Mouse (Mus musculus) left cerebral cortex, postnatal 25 days (tissue): ENCODE measurements around the gene Kpna7. TPM values are rescaled to one million over a fixed set of nuclear protein-coding genes. Genes with fewer than 3 reads are reported as not detected.
A peak's percentile ranks its signal among the peaks of the same experiment; 100 is the strongest.
"Not testable (repeated sequence)": the region's sequence is repeated elsewhere in the genome, so short reads cannot be mapped to it uniquely, and the experiment has no call there.

Experiments used
- DNase-seq, 2 experiments: peaks; one replicate each; pipeline ENCODE4 v3.0.0; 2022; ENCODE audit warnings: low spot score in 2 of 2, mixed read lengths in 1 of 2
- intact Hi-C: fragments of 180-260 bp; cut with DNase I; formaldehyde crosslinking; loops from one replicate; pipeline ENCODE4 v1.15.1; 2025
- total RNA-seq, 2 experiments: library from RNA; stranded (reverse); gene quantifications; 2 replicates each; pipeline ENCODE4 v1.2.3; 2021

Gene Kpna7
- not detected for total RNA-seq

DNA sequence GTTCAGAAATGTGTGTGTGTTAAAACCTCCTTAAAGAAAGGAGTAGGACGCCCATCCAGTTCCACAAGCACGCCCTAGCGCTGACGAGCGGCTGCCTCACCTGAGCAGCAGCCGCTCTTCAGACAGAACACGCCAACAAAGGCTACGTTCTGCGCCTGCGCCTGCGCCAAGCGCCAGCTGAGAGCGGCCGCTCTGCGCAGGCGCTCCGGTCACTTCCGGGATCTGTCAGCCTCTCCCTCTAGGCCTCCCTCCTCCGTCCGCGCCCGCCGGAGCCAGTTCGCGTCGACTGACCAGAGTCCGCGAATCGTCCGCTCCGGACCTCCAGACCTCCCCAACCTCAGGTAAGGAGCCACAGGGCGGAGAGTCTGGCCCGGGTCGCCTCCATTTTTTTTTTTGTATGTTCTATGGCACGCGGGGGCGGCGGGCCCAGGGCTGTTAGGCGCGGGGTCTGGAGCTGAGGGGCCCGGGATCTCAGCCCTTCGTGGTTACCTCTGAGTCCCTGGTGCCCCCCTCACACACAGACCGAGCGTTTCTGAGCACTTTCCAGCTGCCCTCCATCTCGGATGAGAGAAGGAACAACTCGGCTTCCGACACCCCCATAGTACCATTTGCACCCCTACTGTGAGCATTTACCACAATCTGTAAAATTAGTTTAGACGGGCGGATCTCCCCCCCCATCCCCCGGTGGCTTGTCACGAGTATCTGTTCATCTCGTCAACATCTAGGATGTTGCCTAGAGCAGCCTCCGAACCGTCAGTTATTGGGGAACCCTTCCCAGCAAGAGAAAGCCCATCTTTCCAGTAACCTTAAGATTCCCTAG lies at the start of gene Kpna7, which contains the start of gene Arpc1a:
Kpna7 (minus strand) TSS at position 399 of the 820 bp plus-strand sequence.
Arpc1a (plus strand) TSS at position 199 of the 820 bp plus-strand sequence.
- DNase-seq, result peak; percentile 89 to 92
- intact Hi-C loops, result no loop called here

DNA sequence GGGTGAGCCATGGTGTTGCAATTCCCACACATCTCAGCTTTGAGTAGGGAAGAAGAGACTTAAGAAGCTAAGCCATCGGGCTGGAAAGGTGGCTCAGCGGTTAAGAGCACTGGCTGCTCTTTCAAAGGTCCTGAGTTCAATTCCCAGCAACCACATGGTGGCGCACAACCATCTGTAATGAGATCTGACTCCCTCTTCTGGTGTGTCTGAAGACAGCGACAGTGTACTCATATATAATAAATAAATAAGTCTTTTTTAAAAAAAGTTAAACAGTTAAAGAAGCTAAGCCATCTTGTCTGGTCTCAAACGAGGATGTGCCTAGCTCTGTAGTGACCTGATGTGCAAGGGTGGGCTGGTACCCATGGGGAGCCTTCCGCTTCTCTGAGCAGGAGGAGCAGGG lies 49.4 kb upstream of the Kpna7 start:
- DNase-seq, intact Hi-C loops: not testable (repeated sequence)

DNA sequence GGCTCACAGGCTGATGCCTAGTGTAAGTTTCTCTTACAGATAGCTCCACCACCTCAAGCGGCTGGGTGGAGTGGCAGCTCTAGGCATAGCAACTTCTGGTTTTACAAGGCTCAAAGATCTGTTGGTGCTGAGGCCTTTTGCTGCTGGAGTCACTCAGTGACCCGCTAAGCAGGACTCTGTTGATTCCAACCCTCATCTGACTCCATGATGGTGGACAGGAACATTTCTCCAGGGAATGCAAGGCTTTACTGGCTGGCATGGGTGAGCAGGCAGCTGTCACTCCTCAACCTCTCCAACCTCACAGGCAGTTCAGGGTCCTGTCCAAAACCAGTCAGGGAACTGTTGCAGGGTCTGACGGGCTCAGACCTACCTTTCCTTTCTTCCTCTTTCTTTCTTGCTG lies 47.2 kb upstream of the Kpna7 start:
- intact Hi-C loops, result no loop called here
- no peak for DNase-seq

GRCm38 (mm10) chr5:145130191-145130590 lies 46.4 kb upstream of the Kpna7 start:
- peak; percentile 61 to 92 for DNase-seq
- intact Hi-C loops, result no loop called here

DNA sequence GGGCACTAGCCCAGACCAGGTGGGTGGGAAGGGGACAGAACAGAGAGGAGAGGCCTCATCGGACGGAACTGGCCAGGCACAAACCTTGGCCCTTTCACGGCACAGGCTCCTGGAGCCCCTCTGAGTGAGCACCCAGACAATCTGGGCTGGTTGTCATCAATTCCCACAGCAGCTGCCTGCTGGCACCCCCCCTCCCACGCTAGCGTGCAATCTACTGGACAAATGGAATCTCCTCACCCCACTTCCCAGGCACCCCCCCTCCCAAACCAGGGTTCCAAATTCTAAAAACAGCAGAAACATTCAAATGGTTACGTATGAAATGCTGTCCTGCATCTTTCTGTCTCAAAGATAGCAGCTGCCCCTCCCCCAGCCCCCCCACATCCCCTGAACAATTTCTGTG lies 45.9 kb upstream of the Kpna7 start:
- peak in 1 of 2 experiments; percentile 69 for DNase-seq

DNA sequence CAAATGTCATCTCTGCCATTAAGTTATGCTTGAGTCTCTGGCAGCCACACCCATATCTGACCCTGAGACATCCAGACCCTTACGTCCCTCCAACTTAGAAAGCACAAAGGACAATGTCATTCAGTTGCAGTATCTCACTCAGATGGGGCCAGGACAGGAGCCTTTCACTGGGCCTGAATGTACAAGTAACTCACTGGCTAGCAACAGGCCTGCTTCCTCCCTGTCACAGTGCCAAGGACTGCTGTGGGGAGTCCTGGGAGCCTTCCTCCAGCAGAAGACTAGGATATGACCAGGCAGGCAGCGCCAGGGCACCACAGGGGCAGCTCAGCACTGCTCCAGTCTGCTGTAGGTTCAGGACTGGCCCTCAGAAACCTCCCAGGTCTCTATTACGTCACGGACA lies 45.3 kb upstream of the Kpna7 start:
- intact Hi-C loops, result no loop called here
- DNase-seq, result no peak

More for the DNA sequence above, 45.9 kb upstream of the Kpna7 start:
- intact Hi-C loops, result not testable (repeated sequence)

- no peak for DNase-seq
- intact Hi-C loops, result no loop called here
Observed at GRCm38 (mm10) chr5:145126580-145126979, 42.8 kb upstream of the Kpna7 start.

DNA sequence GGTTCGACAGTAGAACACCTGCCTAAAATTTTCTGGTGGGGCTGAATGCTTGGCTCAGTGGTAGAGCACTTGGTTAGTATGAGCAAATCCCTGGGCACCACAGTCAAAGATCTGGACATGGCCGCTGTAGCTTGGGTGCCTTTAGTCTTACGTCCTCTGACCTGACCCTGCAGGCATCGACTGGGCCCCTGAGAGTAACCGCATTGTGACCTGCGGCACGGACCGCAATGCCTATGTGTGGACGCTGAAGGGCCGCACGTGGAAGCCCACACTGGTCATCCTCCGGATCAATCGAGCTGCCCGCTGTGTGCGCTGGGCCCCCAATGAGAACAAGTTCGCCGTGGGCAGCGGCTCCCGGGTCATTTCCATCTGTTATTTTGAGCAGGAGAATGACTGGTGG lies 39.6 kb upstream of the Kpna7 start:
- intact Hi-C loops, result no loop called here
- DNase-seq, result no peak

- intact Hi-C loops, result no loop called here
- DNase-seq, result no peak
Observed at GRCm38 (mm10) chr5:145120921-145121320, 37.1 kb upstream of the Kpna7 start.

DNA sequence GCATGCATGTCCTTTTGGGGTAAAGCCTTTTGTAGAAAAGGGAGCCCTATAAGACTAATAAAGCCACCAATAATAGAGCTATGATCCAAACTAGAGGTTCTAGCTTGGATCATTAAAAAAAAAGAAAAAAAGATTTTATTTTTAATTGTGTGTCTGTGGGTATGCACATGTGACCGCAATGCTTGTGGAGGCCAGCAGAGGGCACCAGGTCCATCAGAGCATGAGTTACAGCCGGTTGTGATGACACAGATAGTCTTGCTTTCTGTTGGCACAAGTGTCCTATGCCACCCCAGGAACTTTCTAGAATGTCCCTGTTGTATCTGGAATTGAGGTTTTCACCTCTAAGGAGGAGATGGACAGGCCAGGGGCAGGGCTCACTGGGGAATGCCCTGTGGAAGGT lies 35.6 kb upstream of the Kpna7 start:
- DNase-seq, result no peak
- intact Hi-C loops, result no loop called here

DNA sequence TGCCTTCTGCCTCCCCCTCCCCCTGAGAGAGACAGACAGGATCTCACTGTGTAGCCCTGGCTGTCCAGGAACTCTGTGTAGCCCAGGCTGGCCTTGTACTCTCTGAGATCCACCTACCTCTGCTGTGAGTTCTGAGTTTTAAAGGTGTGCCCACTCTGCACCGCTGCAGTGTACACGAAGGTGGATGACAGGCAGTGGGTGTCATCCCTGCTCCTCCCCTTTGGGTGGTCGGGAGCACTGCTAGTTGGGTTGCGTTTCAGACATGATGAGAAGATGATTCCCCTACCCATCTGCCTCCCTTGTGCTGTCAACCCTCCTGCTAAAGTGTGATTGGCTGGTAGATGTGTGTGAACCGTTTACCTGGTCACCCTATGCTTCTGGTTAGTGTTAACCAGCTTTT lies 34.6 kb upstream of the Kpna7 start:
- intact Hi-C loops, result no loop called here
- DNase-seq, result no peak

DNA sequence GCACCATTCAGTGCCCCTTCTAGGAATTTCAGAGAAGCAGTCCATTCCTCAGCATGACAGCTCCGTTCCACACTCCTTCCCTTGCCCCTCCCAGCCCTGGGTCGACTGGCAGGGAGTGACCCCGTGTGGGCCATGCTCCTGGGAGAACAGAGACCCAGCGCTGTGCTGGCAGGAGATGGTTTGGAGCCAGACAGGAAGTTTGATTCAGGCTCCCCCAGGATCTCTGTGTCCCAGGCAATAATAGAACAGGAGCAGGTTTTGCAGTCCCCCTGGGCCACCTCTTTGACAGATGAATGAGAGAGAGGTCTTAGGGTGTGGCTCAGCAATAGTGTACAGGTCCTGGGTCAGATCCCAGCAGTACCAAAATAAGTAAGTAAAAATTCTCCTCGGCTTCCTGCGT lies 34.2 kb upstream of the Kpna7 start:
- intact Hi-C loops, result no loop called here
- no peak for DNase-seq

DNA sequence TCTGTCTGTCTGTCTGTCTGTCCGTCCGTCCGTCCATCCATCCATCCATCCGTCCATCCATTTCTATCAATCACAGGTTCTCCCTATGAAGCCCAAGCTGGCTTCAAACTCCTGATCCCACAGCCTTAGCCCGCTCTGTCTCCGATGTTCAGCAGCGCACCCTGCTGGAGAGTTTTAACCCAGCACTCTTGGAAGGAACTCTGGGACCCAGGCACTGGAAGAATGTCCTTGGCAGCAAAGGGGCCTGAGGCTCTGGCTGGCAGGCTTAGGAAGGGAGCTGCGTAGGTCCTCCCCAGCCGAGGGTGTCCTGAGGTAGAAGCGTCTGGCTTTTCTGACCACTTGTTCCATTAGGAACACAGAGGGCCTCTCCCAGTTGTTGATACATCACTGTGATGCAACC lies 33.1 kb upstream of the Kpna7 start:
- intact Hi-C loops, result no loop called here
- DNase-seq, result peak in 1 of 2 experiments; percentile 48

- DNase-seq, result peak in 1 of 2 experiments; percentile 47
- intact Hi-C loops, result no loop called here
Observed at GRCm38 (mm10) chr5:145116316-145116715, 32.5 kb upstream of the Kpna7 start.

DNA sequence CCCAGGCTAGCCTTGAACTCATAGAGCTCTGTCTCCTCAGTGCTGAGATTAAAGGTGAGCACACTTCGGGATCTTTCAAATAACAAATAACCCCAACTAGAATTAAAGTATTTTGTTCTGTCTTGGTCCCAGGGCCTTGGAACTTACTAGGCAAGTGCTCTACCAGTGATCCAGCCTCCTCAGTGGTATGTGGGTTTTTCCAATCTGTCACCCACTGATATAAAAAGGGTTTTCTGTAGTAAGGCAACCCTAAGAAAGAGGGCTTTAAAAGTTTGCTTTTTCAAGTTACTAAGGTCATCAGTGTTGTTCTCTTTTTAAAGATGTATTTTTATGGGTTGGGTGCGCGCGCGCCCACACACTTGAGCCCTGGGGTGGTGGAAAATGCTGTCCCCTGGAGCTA lies 31.9 kb upstream of the Kpna7 start:
- DNase-seq, result no peak
- intact Hi-C loops, result no loop called here

GRCm38 (mm10) chr5:145114606-145115473 lies 31.0 kb upstream of the Kpna7 start:
- peak in 1 of 2 experiments; percentile 29 for DNase-seq
- intact Hi-C loops, result no loop called here

GRCm38 (mm10) chr5:145114071-145114605 lies 30.3 kb upstream of the Kpna7 start, which contains the start of gene Arpc1b:
Arpc1b (plus strand) TSS chr5:145114215.
- intact Hi-C loops, result no loop called here
- DNase-seq, result no peak

DNA sequence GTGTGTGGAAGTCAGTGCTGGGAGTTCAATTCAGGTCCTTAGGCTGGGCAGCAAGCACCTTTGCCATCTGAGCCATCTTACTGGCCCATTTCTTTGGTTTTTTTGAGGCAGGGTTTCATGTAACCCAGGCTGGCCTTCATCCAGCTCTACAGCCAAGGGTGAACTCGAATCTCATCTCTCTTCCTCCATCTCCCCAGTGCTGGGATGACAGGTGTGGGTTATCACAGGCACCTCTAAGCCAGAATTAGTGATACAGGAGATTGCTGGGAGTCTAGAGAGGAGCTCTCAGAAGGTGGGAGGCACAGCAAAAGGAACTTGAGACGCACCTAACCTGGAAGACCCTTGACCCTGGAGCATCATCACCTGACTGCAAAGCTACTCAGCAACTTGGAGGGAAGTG lies 29.6 kb upstream of the Kpna7 start:
- intact Hi-C loops, result no loop called here
- DNase-seq, result no peak

- DNase-seq, result no peak
- intact Hi-C loops, result no loop called here
Observed at GRCm38 (mm10) chr5:145112566-145112965, 28.7 kb upstream of the Kpna7 start.

GRCm38 (mm10) chr5:145110401-145110800 lies 26.6 kb upstream of the Kpna7 start:
- no peak for DNase-seq
- intact Hi-C loops, result no loop called here
